Mouse (Mus musculus): ENCODE results near the gene Ect2l.

Ect2l gene

GRCm38 (mm10) chr10:18081536-18081935, 129.2 kb downstream of the Ect2l start:
- no peak for DNase-seq (ENCODE audit: low spot score)

Data from testis, postnatal 14 days (tissue).